Mouse (Mus musculus) liver, embryonic 14.5 days (tissue): ENCODE data around the gene Rrp12. TPM values are rescaled to one million over a fixed set of nuclear protein-coding genes. Genes with fewer than 3 reads are reported as not detected.

Experiments used
- ATAC-seq: fragments of 200-750 bp; cut with Nextera tagmentation; 2 replicates; pipeline ENCODE4 v1.8.0; 2017; ENCODE audit warnings: moderate number of reproducible peaks, mild to moderate bottlenecking, moderate library complexity; ENCODE audit not compliant: insufficient read depth
- DNase-seq, 3 experiments: peaks; one replicate each; pipeline ENCODE4 v3.0.0-alpha.2; 2012 to 2013; ENCODE audit warnings: low read depth in 3 of 3, low spot score in 3 of 3
- H3K27ac ChIP-seq: fragments of 300-500 bp; sonication (generic); 2 replicates; pipeline ENCODE4 v1.5.1; 2014; ENCODE audit warnings: moderate library complexity, mild to moderate bottlenecking, control low read depth, inconsistent platforms
- H3K27me3 ChIP-seq: fragments of 300-500 bp; sonication (generic); 2 replicates; pipeline ENCODE4 v1.6.1; 2014; ENCODE audit warnings: mild to moderate bottlenecking, low read length, moderate library complexity; ENCODE audit not compliant: control insufficient read depth, insufficient read depth
- H3K36me3 ChIP-seq: fragments of 300-500 bp; sonication (generic); replicated peaks from 2 replicates; pipeline ENCODE4 v1.6.1; 2014; ENCODE audit warnings: low read depth; ENCODE audit not compliant: control insufficient read depth, insufficient read depth
- H3K4me1 ChIP-seq, 2 experiments: fragments of 200-500 bp in 1 of 2; fragments of 300-500 bp in 1 of 2; sonication (generic) in 1 of 2; replicated peaks; 2 replicates each; pipeline ENCODE4 v1.6.1; 2012 to 2014; ENCODE audit warnings: antibody characterized with exemption in 1 of 2, inconsistent platforms in 1 of 2, low read length in 1 of 2; ENCODE audit not compliant: control insufficient read depth in 2 of 2, insufficient read depth in 2 of 2
- H3K4me2 ChIP-seq: fragments of 300-500 bp; sonication (generic); 2 replicates; pipeline ENCODE4 v1.6.1; 2014; ENCODE audit warnings: low read depth, mild to moderate bottlenecking, control low read depth, moderate library complexity
- H3K4me3 ChIP-seq, 2 experiments: fragments of 200-500 bp in 1 of 2; fragments of 300-500 bp in 1 of 2; sonication (generic) in 1 of 2; 2 replicates each; pipeline ENCODE4 v1.5.1; 2012 to 2014; ENCODE audit warnings: low read depth in 2 of 2, low read length in 2 of 2, mild to moderate bottlenecking in 2 of 2, control low read depth in 1 of 2, inconsistent platforms in 1 of 2, moderate library complexity in 1 of 2; ENCODE audit not compliant: insufficient read depth in 1 of 2
- H3K9ac ChIP-seq: fragments of 300-500 bp; sonication (generic); replicated peaks from 2 replicates; pipeline ENCODE4 v1.6.1; 2014; ENCODE audit warnings: mild to moderate bottlenecking, control low read depth, moderate library complexity
- H3K9me3 ChIP-seq: fragments of 300-500 bp; sonication (generic); 2 replicates; pipeline ENCODE4 v1.6.1; 2016; ENCODE audit warnings: low read length, mixed read lengths; ENCODE audit not compliant: control insufficient read depth
- CTCF ChIP-seq: IDR thresholded peaks from 2 replicates; pipeline ENCODE4 v1.5.1; 2016; ENCODE audit warnings: antibody characterized with exemption, low read depth, control low read depth
- EP300 ChIP-seq: IDR thresholded peaks from 2 replicates; pipeline ENCODE4 v1.6.1; 2016; ENCODE audit warnings: antibody characterized with exemption, low read depth
- WGBS: fragments of 180-500 bp; shearing (Covaris S2); extraction: QIAGEN DNeasy Blood & Tissue Kit; methylation state at CpG from one replicate; pipeline ENCODE4 v1.1.7; 2014; ENCODE audit not compliant: insufficient replicate concordance; 5-methylcytosine and 5-hydroxymethylcytosine counted together
- polyA plus RNA-seq, 2 experiments: library from polyadenylated mRNA; depleted of rRNA in 1 of 2; stranded (reverse) in 1 of 2; unstranded in 1 of 2; fragments of >200 nt; fragmentation: Nextera tagmentation in 1 of 2; extraction: Ambion mirVana in 1 of 2; gene quantifications; 2 replicates each; pipeline versions ENCODE4 v1.2.1 to v1.2.3; 2012 to 2014

Rrp12 gene
- polyA plus RNA-seq, 2 experiments, result 5.0 to 6.0 TPM

DNA sequence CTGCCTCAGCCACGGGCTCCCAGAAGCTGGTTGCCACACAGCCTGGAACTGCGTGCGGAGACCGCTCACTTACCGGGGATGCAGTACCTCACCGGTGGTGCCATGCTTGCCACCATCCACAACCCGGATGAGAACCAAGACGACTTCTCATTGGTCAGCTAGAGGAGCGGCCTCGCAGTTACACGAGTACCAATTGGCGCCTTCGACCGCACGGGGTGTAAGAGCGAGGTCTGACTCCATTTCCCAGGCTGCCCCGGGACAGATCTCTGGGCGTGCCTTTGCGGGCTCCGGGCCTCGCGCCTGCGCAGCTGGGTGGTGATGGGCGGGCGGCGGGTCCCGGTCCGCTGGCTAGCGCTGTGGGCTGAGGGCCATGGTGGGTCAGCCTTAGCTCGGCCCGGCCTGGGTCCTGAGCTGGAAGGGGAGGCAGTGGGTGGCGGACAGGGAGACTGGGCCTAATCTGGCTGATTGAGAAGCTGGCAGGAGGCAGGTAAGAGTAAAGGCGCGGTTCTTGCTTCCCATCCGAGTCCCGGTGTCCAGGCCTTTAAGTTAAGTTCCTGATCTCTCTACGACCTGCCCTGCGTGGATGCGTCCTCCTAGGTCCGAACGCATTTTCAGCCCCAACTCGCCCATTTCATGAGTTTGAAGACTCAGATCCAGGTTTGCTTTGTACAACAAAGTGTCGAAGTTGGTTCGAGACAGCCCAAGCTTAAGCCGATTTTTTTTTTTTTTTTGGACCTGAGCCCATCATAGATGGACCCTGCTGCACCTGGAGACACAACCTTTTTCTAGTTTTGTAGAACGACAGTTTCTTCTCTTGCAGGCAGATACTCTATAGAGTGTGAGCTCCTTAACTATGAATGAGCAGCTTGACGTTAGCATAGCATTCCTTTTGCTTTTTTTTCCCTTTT, 37.5 kb upstream of the Rrp12 start, which contains the start of the genes Exosc1 and Zdhhc16:
Exosc1 (minus strand) TSS at position 245 of the 908 bp plus-strand sequence.
Zdhhc16 (plus strand) TSS at position 302 of the 908 bp plus-strand sequence.
- peak; percentile 99 for ATAC-seq
- peak within 1 kb of the TSS; percentile 78 for H3K9ac ChIP-seq
- WGBS, result under 1% methylated on average over 47 of the region's 47 CpGs
- H3K4me3 ChIP-seq, result peak within 1 kb of the TSS; percentile 80 to 91
- H3K9me3 ChIP-seq, result no peaks in the 10 kb centered on the region
- TF ChIP-seq EP300 (no peak; the same call in 1 of the 2 replicates), CTCF (peak; percentile 18; the same call in 1 of the 2 replicates)
- peaks cover 13% of the 10 kb centered on the region for H3K36me3 ChIP-seq
- peaks cover 10 to 15% of the 10 kb centered on the region in 2 experiments for H3K4me1 ChIP-seq
- no peaks in the 10 kb centered on the region for H3K27me3 ChIP-seq
- peak within 1 kb of the TSS; percentile 24 for H3K27ac ChIP-seq
- DNase-seq, result peak; percentile 97 to 98 (median 97)
- peak within 1 kb of the TSS; percentile 78 for H3K4me2 ChIP-seq

- H3K27me3 ChIP-seq, result no peaks in the 10 kb centered on the region
Observed at GRCm38 (mm10) chr19:41932686-41933085, 36.7 kb upstream of the Rrp12 start.

GRCm38 (mm10) chr19:41920412-41921067, 24.6 kb upstream of the Rrp12 start:
- Histone ChIP-seq H3K4me2 (no peak overlapping the region), H3K9ac (no peak overlapping the region), H3K4me1 (no peaks in the 10 kb centered on the region), H3K9me3 (no peaks in the 10 kb centered on the region), H3K4me3 (no peak overlapping the region), H3K36me3 (peaks cover 39% of the 10 kb centered on the region), H3K27me3 (no peaks in the 10 kb centered on the region), H3K27ac (no peak overlapping the region)
- no peak for ATAC-seq
- TF ChIP-seq CTCF, result no peak
- TF ChIP-seq EP300, result no peak
- 83% methylated on average over 5 of the region's 5 CpGs for WGBS
- no peak for DNase-seq

More at GRCm38 (mm10) chr19:41932686-41933085, 36.7 kb upstream of the Rrp12 start:
- DNase-seq (peak in 1 of 3 experiments; percentile 18), ATAC-seq (peak; percentile 24; the same call in 1 of the 2 replicates)
- no peak for TF ChIP-seq CTCF
- under 1% methylated on average over 28 of the region's 28 CpGs for WGBS
- Histone ChIP-seq H3K27ac (peak overlapping the region; percentile 3; the same call in 1 of the 2 replicates), H3K9me3 (no peaks in the 10 kb centered on the region), H3K36me3 (peaks cover 13% of the 10 kb centered on the region), H3K9ac (peak overlapping the region; percentile 73), H3K4me1 (peaks cover 10 to 15% of the 10 kb centered on the region in 2 experiments), H3K4me3 (peak overlapping the region; percentile 80 to 82), H3K4me2 (peak overlapping the region; percentile 78)

- H3K9me3 ChIP-seq, result no peaks in the 10 kb centered on the region
- peaks cover 34% of the 10 kb centered on the region for H3K36me3 ChIP-seq
- ATAC-seq (no peak), DNase-seq (no peak)
- WGBS, result 72% methylated on average over 4 of the region's 4 CpGs
- H3K4me2 ChIP-seq, result no peak overlapping the region
- H3K27me3 ChIP-seq, result no peaks in the 10 kb centered on the region
- H3K4me1 ChIP-seq, result 0 out of 4 replicates have a peak, but pooled peaks cover 0 to 2% of the 10 kb centered on the region in 2 experiments
- H3K4me3 ChIP-seq, result no peak overlapping the region
- TF ChIP-seq EP300 (no peak), CTCF (no peak)
- no peak overlapping the region for H3K9ac ChIP-seq
- no peak overlapping the region for H3K27ac ChIP-seq
Observed at GRCm38 (mm10) chr19:41919471-41919870, 23.5 kb upstream of the Rrp12 start.

GRCm38 (mm10) chr19:41916853-41917252, 20.9 kb upstream of the Rrp12 start:
- H3K4me3 ChIP-seq, result no peak overlapping the region
- H3K36me3 ChIP-seq, result peaks cover 24% of the 10 kb centered on the region
- H3K4me2 ChIP-seq, result no peak overlapping the region
- no peak overlapping the region for H3K27ac ChIP-seq
- 71% methylated on average over 4 of the region's 4 CpGs for WGBS
- H3K9ac ChIP-seq, result no peak overlapping the region
- DNase-seq (no peak), ATAC-seq (no peak)
- peaks cover 11 to 18% of the 10 kb centered on the region in 2 experiments for H3K4me1 ChIP-seq
- TF ChIP-seq EP300 (no peak), CTCF (no peak)
- no peaks in the 10 kb centered on the region for H3K9me3 ChIP-seq
- H3K27me3 ChIP-seq, result no peaks in the 10 kb centered on the region
